Mouse (Mus musculus) liver, postnatal 0 days (tissue): ENCODE data around the gene Csrnp2.

Experiments used
- CTCF ChIP-seq: sonication (generic); IDR thresholded peaks from 2 replicates; pipeline ENCODE4 v1.5.1; 2016; ENCODE audit warnings: antibody characterized with exemption, low read depth
- EP300 ChIP-seq: IDR thresholded peaks from 2 replicates; pipeline ENCODE4 v1.6.1; 2016; ENCODE audit warnings: antibody characterized with exemption, low read depth, mild to moderate bottlenecking

- TF ChIP-seq CTCF (no peak), EP300 (no peak)
These were observed 44.0 kb downstream of the Csrnp2 start for GRCm38 (mm10) chr15:100451245-100451644.
